Mouse (Mus musculus): ENCODE measurements around the gene Catsper3.

DNA sequence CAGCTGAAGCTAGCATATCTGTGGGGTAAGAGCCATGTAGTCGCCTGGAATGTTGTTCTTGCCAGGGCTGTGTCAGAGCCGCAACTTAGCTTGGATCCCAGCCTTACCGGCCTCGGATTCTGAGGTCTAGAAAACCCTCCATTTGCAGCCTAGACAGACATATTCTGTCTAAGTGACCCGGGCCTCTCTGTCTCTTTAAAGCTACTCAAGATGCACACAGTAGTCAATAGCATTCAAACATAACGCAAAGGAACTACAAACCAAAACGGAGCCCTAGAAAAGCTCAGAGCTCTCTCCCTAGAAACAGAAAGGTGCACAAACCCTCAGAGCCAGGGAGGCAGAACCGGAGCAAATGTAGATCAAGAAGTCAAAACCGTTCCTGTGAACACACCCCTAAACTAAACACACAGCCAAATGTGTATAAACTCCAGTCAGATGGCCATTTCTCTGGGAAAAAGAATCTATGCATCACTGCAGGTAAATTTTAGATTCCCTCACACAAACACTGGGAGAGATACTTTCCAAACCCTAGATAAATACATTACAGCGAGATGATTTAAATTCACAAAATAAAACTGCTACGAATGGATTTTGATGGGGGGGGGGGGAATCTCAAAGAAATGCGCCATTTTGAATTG, 44.8 kb downstream of the Catsper3 start:
- TF ChIP-seq CTCF (IDR thresholded peaks at IDR 0.05; ENCODE audit: borderline replicate concordance, insufficient read depth, low read depth, low read length) (no peak), POLR2A (IDR thresholded peaks at IDR 0.05; ENCODE audit: borderline replicate concordance, insufficient read depth, low read length) (no peak)
